Mouse (Mus musculus) left cerebral cortex, postnatal 36 days (tissue): ENCODE data around the gene Mapkbp1. TPM values are rescaled to one million over a fixed set of nuclear protein-coding genes. Genes with fewer than 3 reads are reported as not detected.

Experiments used
- DNase-seq, 2 experiments: peaks; one replicate each; pipeline ENCODE4 v3.0.0; 2021 to 2022; ENCODE audit warnings: low spot score in 2 of 2, mixed read lengths in 1 of 2
- intact Hi-C: fragments of 180-260 bp; cut with DNase I; formaldehyde crosslinking; loops from one replicate; pipeline ENCODE4 v1.15.1; 2025
- total RNA-seq, 2 experiments: library from RNA; stranded (reverse); gene quantifications; 2 replicates each; pipeline ENCODE4 v1.2.3; 2021

Mapkbp1 gene
- total RNA-seq, 2 experiments from 2014 or later, result 41.6 to 66.9 TPM

DNA sequence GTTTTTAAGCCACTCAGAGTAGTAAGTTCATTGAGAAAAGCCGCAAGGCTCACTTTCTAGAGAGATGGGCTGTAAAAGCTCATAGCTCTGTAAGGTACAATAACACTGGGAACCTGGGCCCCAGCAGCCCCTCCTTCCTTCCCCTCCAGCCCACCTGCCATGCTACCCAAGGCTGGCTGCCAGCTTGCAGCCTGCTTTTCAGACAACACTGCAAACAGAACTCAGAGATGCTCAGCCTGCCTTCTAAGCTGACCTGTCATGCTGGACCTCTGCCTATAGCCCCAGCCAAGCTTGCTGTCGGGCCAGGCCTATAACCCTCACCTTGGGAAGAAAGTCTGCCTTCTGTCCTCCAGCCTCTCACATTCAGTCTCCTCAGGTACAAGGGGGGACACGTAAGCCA, 72.2 kb downstream of the Mapkbp1 start:
- DNase-seq, result no peak
- intact Hi-C loops, result loop anchor here (1.0 kb wide), 1 partner anchor 25 kb away; no protein-coding TSS in a partner anchor

DNA sequence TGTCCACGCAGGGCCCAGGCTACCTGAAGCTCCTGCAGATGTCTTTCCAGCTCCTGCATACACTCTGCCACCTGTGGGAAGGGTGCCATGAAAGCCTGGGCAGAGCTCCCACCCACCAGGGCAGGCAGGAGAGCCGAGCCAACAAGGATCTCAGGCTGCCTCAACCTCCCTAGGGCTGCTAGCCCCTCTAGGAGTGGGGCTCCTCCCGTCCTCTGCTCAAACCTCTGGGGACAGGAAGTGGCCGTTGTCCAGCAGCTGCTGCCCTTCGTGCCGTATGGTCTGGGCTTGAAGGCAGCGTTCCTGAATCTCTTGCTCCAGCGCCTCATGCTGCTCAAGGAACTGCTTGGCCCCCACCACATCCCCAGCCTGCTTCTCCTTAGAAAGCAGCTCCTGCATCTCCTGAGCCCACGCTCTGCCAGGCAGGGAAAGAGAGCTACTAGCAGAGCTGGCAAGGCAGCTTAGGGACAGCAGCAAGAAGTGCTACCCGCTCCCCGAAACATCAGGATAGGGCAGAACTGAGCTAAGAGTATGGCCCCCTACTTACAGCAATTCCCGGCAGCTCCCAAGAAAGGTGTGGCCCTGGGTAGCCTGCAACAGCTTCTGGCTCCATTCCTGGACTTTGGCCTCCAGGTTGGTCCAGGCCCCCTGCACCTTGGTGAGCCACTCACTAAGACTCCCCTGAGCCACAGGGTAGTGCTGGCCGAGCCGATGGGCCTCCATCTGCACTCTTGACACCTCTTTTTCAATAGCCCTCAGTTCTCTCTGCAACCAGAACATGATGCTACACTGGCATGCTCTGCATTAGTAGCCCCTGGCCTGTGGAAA, 74.2 kb downstream of the Mapkbp1 start:
- peak; percentile 60 to 66 for DNase-seq
- intact Hi-C loops, result no loop called here

DNA sequence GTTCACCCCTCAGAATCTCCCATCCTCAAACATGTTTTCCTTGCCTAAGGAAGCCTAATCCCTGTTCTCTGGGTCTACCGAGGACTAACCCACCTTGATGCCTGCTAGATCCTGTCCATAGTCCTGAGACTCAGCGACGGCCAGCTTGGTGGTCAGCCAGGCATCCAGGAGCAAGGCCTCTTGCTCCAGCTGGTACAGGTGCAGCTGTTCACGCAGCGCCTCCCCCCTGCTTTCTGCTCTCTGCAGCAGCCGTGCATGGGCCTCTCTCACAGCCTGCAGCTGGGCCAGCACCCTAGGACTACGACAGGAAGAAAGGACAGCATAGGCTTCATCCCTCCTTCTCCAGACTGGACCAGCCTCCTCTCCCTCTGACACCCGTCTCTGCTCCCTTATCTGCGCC, 75.7 kb downstream of the Mapkbp1 start:
- intact Hi-C loops, result no loop called here
- no peak for DNase-seq

DNA sequence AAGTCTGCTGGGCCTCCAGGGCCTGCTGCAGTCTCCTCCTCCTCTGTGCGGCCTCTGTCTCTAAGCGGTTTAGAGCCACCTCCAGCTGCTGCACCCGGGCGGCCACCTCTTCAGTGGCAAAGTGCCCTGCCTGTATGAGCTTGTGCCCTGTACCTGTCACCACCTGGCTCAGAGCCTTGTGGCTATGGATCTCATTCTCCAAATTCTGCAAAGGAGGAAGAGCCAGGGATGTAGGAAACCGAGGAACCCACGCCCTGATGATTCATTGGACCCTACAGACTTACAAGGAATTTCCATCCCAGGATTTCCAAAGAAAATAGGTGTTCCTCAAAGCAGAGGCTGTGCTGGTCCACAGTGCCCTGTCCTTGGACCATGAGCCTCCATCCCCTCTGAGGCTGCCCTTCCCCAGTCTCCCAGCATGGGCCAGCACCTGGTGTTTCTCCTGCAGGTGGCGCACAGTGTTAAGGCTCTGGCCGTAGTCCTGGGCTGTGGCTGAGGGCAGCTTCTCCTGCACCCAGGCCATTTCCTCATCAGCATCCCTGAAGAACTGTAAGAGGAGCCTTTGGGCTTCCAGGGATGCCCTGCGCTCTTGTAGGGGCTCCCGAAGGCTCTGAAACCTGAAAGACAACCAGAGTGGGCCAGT, 77.3 kb downstream of the Mapkbp1 start:
- intact Hi-C loops, result no loop called here
- peak in 1 of 2 experiments; percentile 37 for DNase-seq

DNA sequence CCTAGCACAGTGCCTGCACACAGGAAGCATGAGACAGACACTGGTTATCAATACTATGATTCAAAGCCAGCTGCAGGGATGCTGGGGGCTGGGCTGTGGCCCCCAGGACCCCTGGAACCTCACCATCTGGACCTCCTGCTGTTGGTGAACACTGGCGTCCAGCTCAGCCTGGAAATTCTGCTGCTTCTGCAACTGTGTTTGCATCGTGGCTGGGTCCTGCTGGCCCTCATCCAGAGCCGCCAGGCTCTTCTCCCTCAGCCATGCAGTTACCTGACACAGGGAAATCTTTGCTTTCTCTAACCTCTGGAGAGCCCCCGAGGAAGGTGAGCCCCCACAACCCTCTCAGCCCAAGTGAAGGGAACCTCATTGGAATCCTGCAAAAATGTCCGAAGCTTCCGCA, 78.9 kb downstream of the Mapkbp1 start:
- intact Hi-C loops, result no loop called here
- DNase-seq, result no peak

DNA sequence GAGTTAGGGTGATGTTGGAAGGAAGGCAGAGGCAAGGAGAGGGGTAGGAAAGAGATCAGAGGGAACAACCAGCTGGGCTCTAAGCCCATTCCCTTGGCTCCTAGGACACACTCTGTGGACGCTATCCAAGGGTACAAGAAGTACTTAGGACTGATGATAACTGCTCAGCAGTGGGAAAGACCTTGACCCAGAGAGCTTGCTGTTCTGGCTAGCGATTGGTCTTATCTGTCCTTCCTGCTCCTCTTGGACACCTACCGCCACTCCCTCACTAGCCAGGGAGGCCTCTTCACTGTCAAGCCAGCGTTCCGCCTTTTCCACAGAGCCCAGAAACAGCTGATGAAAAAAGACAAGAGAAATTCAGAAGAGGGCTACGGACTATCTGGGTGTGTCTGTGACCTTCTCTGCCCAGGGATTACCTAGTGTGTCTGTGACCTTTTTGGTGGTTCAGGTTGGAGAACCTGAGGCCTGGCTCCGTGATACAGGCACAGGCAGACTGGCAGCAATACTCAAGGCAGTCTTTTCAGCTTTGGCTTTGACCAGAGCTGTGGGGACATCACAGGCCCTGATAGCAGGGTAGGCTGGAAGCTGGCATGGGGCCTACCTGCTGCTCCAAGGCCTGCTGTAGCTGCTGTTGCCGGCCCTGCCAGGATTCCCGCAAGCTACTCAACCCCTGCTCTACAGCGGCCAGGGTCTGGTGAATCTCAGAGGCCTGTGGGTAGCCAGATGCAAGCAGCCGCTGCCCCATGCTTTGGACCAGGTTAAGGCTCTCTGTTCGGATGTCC, 82.5 kb downstream of the Mapkbp1 start:
- intact Hi-C loops, result no loop called here
- DNase-seq, result no peak

DNA sequence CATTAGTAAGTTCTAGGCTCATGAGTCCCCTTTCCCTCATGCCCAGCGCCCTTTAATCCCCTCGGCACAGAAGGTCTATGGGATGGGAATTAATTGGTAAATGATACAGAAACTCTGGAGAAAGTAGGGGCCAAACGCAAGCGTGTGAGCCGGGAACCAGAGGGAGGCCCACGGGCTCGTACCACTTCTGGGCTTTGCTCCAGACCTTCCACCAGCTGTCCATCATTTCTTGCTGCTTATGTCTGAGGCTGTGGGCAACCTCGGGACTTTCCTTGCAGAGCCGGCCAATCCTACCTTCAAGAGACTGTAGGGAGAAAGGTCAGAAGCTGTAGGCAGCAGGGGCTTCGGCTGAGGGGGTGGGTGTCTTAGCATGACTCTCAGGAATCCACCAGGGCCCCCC, 83.4 kb downstream of the Mapkbp1 start:
- intact Hi-C loops, result no loop called here

DNA sequence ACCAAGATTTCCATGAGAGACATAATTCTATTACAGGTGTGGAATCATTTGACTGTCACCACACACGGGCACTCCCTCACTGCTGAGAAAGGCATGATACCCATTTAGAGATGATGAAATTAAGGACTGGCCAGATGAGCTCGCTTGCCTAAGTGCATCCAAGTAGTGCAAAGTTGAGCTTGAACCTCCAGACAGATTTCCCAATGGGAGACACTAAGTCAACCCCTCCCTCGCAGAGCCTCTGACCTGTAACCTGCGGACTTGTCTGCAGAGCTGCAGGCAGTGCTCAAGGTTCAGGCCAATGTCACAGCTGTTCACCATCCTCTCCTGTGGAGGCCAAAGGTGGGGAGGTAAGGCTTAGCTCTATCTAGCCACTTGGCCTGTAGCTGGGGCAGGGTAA, 86.3 kb downstream of the Mapkbp1 start:
- DNase-seq, result no peak
- intact Hi-C loops, result no loop called here

More for the DNA sequence above, 83.4 kb downstream of the Mapkbp1 start:
- no peak for DNase-seq

DNA sequence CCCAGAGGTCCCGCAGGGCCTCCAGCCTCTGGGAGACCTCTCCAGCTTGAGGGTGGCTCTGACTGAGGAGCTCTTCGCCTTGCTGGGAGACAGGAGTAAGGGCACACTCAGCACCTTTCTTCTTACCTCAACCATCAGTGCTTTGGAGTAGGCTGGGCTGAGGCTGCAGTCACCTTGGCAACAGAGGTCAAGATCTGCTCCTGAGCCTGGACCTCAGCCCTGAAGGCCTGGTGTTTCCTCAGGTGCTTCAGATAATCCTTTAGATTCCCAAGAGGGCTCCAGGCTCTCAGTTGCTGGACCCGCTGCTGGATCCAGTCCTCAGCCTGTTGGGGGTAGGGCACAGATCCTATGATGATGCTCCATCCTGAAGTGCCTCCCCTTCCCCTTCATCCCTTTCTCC, 87.0 kb downstream of the Mapkbp1 start:
- intact Hi-C loops, result no loop called here
- no peak for DNase-seq

DNA sequence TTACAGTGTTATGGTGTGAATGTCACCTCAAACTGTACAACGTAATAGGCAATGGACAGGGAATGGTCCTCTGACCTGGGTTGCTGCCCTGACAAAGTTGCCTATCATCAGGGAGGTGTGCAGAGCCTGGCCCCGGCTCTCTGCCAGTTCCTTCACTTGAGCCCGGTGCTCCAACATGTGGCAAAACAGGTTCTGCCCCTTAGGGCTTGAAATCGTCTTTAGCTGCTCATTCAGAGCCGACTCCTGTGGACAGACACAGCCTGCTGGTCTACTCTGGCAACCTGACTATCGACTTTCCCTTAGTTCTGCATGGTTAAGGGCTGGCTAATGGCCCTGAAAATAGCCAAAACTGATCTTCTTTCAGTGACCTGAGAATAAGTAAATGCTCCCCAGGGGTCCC, 87.7 kb downstream of the Mapkbp1 start:
- intact Hi-C loops, result no loop called here
- DNase-seq, result no peak

DNA sequence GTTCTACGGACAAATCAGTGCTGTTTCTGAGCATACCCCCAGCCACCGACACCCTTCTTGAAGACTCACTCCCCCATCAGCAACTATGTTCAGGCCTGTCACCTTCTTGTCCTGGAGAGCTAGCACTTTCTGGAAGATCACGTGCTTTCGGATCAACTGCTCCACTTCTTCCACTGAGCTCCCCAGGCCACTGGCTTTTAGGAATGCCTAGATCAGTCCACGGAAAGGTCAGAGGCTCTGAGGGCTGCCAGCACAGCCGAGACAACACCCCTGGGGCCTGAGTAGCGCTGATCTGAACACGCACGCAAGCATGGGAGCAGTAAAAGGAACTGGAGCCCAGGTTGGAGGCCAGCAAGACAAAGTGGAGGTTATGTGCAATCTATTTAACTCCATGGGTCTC, 88.2 kb downstream of the Mapkbp1 start:
- intact Hi-C loops, result no loop called here
- no peak for DNase-seq

DNA sequence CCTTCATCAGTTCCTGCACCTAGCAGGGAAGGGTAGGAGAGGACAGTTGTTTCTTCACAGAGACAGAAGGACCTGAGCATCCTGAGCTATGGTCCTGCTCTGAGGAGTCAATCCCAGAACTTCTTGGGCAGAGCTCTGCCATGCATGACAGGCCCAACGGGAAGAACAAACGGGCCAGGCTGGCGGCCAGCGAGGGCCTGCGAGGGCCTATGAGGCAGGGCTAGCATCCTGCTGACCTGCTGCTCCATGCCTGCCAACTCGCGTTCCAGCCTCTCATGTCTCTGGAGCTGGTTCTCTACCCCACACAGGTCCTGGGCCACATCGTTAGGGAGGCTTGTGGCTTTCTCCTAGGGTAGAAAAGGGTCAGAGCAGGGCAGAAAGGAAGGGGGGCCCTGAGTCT, 89.7 kb downstream of the Mapkbp1 start:
- intact Hi-C loops, result no loop called here
- no peak for DNase-seq

DNA sequence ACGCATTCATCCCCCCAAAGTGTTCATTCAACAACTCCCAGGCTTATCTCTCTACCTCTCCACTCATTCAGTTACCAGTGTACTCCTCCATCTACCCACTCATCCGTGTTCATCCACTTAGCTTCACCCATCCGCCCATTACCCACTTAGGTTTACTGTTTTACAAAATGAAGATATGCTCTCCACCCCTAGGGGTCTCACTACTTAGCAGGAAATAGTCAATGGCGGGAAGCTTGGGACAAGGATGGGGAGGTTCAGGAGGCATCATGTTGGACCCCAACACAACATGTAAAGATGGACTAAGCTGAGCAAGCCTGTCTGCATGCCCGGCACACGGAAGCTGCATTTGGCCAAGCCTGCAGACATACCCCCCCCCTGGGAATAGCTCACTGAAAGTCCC, 92.1 kb downstream of the Mapkbp1 start:
- intact Hi-C loops, result loop anchor here (5.0 kb wide), 1 partner anchor 92 kb away; the partner anchor contains the start of gene Mapkbp1
- DNase-seq, result no peak

DNA sequence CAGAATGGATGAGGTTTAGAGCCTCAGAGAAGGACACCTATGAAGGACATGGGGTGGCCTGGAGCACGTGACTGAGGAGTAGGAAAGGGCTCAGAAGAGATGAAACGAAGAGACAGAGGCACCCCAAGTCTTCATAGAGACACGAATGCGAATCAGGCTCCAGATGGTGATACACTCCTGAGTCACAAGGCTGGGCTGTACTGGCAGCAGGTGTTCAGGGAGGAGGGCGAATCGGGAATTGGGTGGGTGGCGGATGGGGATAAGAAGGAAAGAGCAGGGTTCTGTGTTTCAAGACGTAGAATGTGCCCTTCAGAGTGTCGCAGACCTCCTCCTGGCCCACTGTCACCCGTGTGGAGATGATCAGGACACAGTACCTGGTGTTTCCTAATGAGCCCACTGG, 92.7 kb downstream of the Mapkbp1 start:
- intact Hi-C loops, result loop anchor here (5.0 kb wide), 1 partner anchor 93 kb away; the partner anchor contains the start of gene Mapkbp1
- DNase-seq, result peak in 1 of 2 experiments; percentile 41

DNA sequence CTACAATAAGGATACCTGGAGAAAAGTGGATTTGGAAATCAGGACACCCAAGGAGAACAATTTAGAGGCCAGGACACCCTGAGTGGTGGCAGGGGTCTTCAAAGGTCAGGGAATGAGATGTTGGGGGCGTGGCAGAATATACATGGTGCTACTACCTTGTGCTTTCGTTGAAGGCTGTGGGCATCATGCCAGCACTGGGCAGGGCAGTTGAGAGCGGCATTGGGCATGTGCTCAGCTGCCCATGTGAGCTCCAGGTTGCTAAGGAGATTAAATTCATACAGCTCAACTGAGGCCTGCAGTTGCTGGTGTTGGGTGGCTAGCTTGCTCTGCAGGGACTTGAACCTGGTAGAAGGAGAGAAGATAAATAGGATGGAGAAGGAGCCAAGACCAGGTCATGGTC, 93.7 kb downstream of the Mapkbp1 start:
- no peak for DNase-seq
- intact Hi-C loops, result loop anchor here (5.0 kb wide), 1 partner anchor 94 kb away; the partner anchor contains the start of gene Mapkbp1

DNA sequence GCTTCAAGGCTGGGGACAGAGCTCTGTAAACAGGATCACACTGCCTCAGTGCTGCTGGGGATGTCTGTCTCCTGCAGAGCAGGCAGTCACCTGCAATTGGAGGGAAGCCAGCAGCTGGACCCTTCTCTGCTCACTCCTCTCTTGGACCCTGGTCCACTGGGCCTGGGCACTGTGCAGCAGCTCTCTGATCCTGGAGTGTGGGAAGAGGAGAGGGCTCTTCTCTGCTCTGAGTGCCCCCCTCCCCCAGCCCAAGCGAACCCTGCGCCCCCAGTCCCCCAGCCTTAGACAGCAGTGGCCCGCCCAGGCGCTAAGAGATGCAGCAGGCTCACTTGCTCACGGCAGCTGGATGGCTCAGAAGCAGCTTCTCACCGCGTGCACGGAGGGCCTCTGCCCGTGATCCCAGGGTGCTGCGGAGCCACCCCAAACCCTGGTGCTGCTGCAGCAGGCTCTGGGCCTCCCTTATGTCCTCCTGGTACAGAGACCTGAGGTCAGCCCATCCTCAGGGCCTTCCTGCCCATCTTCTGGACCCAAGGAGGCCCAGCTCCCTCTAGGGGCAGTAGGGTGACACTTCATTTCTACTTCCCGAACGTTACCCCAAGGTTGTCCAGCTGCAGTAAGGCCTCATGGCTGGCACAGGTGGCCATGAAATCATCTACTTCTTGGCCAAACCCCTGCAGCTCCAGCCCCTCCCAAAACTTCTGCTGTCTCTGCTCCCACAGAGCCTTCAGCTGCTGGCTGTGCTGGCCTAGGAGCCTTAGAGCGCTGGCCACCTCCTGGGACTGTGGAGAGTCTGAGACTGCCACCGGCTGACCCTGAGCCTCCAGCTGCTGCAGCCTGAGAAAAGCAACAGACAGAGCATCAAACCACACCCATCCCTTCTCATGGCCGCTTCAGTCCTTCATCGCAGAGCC, 96.3 kb downstream of the Mapkbp1 start:
- DNase-seq, result no peak
- intact Hi-C loops, result loop anchor here (1.0 to 5.0 kb wide), 2 partner anchors 25 to 97 kb away; partner anchors contain the start of gene Mapkbp1

DNA sequence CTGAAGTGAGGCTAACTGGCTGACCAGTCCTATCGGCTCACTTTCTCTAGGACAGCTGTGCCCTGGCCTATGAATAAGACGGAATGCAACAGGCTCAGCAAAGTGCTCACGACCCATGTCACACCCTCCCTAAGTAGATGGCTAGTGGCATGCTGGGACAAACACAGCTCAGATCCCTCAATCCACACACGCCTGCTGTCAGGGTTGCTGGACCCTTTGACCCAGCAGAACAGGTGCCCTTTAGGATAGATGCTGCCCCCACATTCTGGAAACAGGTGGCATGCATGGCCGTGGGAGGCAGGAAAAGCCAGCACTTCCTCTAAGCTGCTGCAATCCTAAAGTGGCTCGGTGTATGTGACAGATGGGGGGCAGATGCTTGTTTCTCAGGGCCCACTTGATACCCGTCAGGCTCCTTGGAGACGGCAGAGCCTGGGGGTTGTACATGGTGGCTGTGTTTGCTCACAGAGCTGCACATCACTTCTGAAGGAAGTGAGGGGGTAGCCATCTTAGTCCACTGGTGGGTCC, 97.0 kb downstream of the Mapkbp1 start:
- intact Hi-C loops, result loop anchor here (1.0 to 5.0 kb wide), 2 partner anchors 25 to 97 kb away; partner anchors contain the start of gene Mapkbp1
- peak; percentile 60 to 66 for DNase-seq

DNA sequence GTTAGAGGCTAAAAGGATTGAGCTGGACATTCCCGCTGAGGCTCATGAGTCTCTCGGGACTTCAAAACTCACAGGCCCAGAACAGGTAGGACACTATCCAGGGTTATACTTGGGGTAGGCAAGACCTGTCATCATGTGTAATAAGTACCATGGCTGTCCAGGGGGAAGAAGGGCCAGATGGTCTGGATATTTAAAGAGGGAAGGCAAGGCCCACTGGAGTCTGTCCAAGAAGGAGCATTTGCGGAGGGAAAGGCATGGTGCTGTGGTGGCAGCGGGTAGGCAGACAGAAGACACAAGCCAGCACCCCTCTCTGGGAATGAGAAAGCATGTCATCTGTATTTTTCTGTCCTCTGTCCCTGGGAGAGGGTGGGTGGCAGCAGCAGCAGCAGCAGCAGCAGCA, 101.6 kb downstream of the Mapkbp1 start:
- intact Hi-C loops, result no loop called here
- DNase-seq, result no peak
